Mouse (Mus musculus) liver, embryonic 15.5 days (tissue): ENCODE measurements at regions not wholly inside any gene's neighbourhood (a gene's known extent, or its start where the extent isn't known, plus 50 kb on each side); places are given as distances from the start of the nearest gene placed in this dataset.

Experiments used
- ATAC-seq: fragments of 200-750 bp; cut with Nextera tagmentation; 2 replicates; pipeline ENCODE4 v1.8.0; 2017; ENCODE audit warnings: moderate number of reproducible peaks, mild to moderate bottlenecking, moderate library complexity; ENCODE audit not compliant: insufficient read depth
- H3K27ac ChIP-seq: fragments of 300-500 bp; sonication (generic); replicated peaks from 2 replicates; pipeline ENCODE4 v1.5.1; 2015; ENCODE audit warnings: mild to moderate bottlenecking, inconsistent platforms
- H3K27me3 ChIP-seq: fragments of 300-500 bp; sonication (generic); 2 replicates; pipeline ENCODE4 v1.6.1; 2015; ENCODE audit warnings: mild to moderate bottlenecking, inconsistent platforms
- H3K36me3 ChIP-seq: fragments of 300-500 bp; sonication (generic); replicated peaks from 2 replicates; pipeline ENCODE4 v1.6.1; 2015; ENCODE audit warnings: moderate library complexity, mild to moderate bottlenecking, inconsistent platforms
- H3K4me1 ChIP-seq: fragments of 300-500 bp; sonication (generic); replicated peaks from 2 replicates; pipeline ENCODE4 v1.6.1; 2015; ENCODE audit warnings: inconsistent platforms
- H3K4me2 ChIP-seq: fragments of 300-500 bp; sonication (generic); 2 replicates; pipeline ENCODE4 v1.6.1; 2015; ENCODE audit warnings: moderate library complexity, mild to moderate bottlenecking, inconsistent platforms
- H3K4me3 ChIP-seq: fragments of 300-500 bp; sonication (generic); replicated peaks from 2 replicates; pipeline ENCODE4 v1.5.1; 2015; ENCODE audit warnings: mild to moderate bottlenecking, inconsistent platforms
- H3K9ac ChIP-seq: fragments of 300-500 bp; sonication (generic); 2 replicates; pipeline ENCODE4 v1.6.1; 2015; ENCODE audit warnings: moderate library complexity, mild to moderate bottlenecking, inconsistent platforms
- H3K9me3 ChIP-seq: fragments of 300-500 bp; sonication (generic); replicated peaks from 2 replicates; pipeline ENCODE4 v1.6.1; 2016; ENCODE audit warnings: inconsistent platforms
- WGBS: fragments of 180-500 bp; shearing (Covaris S2); methylation state at CpG from one replicate; pipeline ENCODE4 v1.1.7; 2015; ENCODE audit warnings: mixed read lengths; ENCODE audit not compliant: insufficient replicate concordance; 5-methylcytosine and 5-hydroxymethylcytosine counted together

DNA sequence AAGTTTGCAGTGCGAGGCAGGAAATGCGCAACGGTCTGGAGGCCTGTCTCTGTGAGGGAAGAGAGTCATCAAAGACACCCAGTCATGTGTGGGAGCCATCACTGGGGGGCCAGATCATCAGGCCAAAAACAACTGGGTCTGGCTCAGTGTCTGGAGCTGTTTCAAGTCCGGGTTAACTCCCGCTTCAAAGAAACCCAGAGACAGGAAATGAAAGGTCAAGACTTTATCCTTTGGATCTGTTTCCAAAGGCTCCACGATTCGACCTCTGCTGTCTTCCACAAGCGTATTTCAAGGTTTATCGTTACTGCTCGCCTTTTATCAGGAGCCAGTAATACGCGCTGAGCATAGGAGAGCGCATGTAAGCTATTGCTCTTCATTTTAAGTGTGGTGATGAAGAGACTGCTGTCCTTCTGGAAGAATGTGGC is 325.7 kb downstream of the Adamts20 start:
- Histone ChIP-seq H3K4me2 (no peak overlapping the region), H3K9ac (no peak overlapping the region), H3K4me1 (no peaks in the 10 kb centered on the region), H3K36me3 (no peaks in the 10 kb centered on the region), H3K27me3 (no peaks in the 10 kb centered on the region), H3K4me3 (no peak overlapping the region), H3K27ac (no peak overlapping the region), H3K9me3 (no peaks in the 10 kb centered on the region)
- WGBS = 62% methylated on average over 13 of the region's 13 CpGs
- ATAC-seq = no peak

DNA sequence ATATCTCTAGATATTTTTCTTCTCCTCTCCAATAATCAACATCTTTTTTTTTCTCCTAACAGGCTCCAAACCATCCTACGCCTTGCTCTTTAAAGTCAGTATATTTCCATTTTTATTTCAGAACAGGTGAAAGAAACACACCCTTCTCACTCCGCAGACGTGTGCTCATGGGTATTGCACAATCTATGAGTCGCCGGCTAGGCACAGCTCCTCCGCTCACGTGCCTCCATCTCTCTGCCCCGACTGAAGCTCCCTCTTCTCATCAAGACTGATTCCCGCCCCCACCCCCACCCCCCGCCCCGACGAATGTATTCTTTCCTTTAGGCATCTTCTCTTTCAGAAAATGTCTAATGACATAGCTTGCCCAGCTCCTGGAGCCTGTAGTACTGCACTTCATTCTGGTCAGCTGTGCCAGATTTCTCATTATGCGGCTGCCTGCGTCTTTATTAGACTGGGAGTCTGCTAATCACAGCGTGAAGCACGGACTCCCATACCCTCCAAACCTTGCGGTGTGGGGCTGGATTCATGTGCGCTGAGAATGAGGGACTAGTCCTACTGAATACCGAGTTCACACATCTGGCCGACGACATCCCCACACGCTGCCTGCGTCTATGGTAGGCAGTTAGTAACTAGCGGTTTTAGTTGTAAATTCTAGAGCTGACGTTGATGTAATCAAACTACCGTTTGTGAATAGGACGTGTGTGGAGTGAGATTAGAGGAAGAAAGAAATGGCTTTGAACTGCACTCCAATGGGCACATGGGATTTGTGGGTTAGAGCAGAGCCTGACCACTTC is 327.9 kb downstream of the Adamts20 start:
- Histone ChIP-seq H3K4me1 (no peaks in the 10 kb centered on the region), H3K27me3 (no peaks in the 10 kb centered on the region), H3K36me3 (no peaks in the 10 kb centered on the region), H3K9ac (no peak overlapping the region), H3K27ac (no peak overlapping the region), H3K9me3 (no peaks in the 10 kb centered on the region), H3K4me3 (no peak overlapping the region), H3K4me2 (no peak overlapping the region)
- no peak for ATAC-seq
- 65% methylated on average over 27 of the region's 27 CpGs for WGBS

DNA sequence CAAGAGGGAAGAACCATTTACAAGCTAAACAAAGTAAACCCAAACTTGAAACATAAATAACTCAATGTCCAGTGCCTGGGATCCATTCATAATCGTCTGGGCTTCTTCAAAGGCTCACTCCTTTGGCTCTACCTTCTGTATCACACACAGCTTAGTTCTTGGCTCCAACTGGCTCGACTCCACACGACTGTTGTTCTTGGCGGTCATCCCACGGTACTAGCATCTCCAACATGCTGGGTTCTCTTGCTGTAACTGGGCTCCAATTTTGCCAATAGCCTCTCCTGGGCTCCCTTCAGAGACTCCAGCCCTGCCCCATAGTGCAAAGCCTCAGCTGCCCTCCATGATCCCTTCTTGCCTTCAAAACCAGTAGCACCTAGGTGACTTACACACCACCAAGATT is 352.4 kb downstream of the Adamts20 start:
- 62% methylated on average over 5 of the region's 5 CpGs for WGBS
- Histone ChIP-seq H3K36me3 (no peaks in the 10 kb centered on the region), H3K9ac (no peak overlapping the region), H3K4me1 (no peaks in the 10 kb centered on the region), H3K27ac (no peak overlapping the region), H3K9me3 (no peaks in the 10 kb centered on the region), H3K4me3 (no peak overlapping the region), H3K4me2 (no peak overlapping the region), H3K27me3 (no peaks in the 10 kb centered on the region)
- no peak for ATAC-seq

DNA sequence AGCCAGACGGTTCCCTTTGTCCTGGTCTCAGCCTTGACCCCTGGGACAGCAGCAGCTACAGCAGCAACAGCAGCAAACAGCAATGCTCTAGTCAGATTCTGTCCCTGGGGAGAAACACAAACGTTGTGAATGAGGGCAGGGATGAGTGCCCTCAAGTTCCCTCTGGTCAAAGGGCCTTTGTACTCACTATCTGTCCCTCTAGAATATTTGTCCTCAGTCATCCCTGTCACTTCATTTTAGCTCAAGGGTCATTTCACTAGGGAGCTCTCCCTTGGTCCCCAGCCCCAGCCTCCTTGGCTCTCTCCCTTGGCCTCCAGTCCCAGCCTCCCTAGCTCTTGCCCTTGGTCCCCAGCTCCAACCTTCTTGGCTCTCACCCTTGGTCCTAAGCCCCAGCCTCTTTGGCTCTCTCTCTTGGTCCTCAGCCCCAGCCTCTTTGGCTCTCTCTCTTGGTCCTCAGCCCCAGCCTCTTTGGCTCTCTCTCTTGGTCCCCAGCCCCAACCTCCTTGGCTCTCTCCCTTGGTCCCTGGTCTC is 358.0 kb downstream of the Adamts20 start:
- H3K27ac ChIP-seq = no peak overlapping the region
- 26% methylated on average over 2 of the region's 2 CpGs for WGBS
- no peaks in the 10 kb centered on the region for H3K36me3 ChIP-seq
- H3K4me3 ChIP-seq = no peak overlapping the region
- no peaks in the 10 kb centered on the region for H3K4me1 ChIP-seq
- no peak overlapping the region for H3K9ac ChIP-seq
- no peaks in the 10 kb centered on the region for H3K9me3 ChIP-seq
- no peaks in the 10 kb centered on the region for H3K27me3 ChIP-seq
- H3K4me2 ChIP-seq = no peak overlapping the region
- ATAC-seq = no peak

DNA sequence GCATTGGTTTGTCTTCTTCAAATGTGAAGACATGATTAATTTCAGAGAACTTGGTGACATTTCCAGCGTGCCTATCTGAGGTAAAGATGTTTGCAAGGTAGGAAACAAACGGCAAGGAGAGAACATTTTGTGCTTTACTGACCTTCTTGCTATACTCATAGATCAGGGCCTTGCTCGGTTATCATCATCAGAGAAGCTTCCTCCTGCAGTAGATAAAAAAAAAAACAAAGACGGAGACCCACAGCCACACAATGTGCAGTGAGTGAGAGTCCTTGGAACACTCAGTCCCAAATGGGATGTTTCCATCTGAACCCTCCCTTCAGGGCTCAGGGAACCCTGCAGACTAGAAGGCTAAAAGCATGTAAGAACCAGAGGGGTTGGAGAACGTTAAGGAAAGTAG is 374.6 kb downstream of the Adamts20 start:
- H3K36me3 ChIP-seq = no peaks in the 10 kb centered on the region
- H3K4me1 ChIP-seq = no peaks in the 10 kb centered on the region
- H3K9me3 ChIP-seq = no peaks in the 10 kb centered on the region
- no peak for ATAC-seq
- H3K4me2 ChIP-seq = no peak overlapping the region
- no peak overlapping the region for H3K9ac ChIP-seq
- 43% methylated on average over 5 of the region's 5 CpGs for WGBS
- H3K27ac ChIP-seq = no peak overlapping the region
- H3K27me3 ChIP-seq = no peaks in the 10 kb centered on the region
- no peak overlapping the region for H3K4me3 ChIP-seq

DNA sequence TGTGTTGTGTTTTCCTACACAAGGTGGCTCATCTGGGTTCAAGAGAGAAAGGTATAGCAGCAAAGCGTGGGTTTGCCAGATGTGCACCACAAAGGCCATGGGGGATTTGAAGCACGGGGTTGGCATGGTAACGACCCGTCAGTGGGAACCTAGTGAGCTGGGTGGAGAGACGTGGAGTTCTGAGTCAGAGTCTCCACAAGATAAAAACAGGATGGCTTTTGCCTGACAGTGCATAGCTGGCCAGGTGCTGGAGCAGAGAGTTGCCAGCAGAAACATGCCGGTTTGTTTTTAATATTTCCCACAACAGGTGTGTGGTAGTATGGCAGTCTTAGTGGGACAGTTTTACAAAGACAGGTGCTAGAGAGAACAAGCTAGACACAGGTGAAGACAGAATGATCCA is 375.4 kb downstream of the Adamts20 start:
- no peak overlapping the region for H3K27ac ChIP-seq
- no peaks in the 10 kb centered on the region for H3K4me1 ChIP-seq
- H3K27me3 ChIP-seq = no peaks in the 10 kb centered on the region
- H3K9ac ChIP-seq = no peak overlapping the region
- no peak overlapping the region for H3K4me2 ChIP-seq
- H3K9me3 ChIP-seq = no peaks in the 10 kb centered on the region
- no peak overlapping the region for H3K4me3 ChIP-seq
- no peaks in the 10 kb centered on the region for H3K36me3 ChIP-seq
- ATAC-seq = no peak
- WGBS = 66% methylated on average over 6 of the region's 6 CpGs

DNA sequence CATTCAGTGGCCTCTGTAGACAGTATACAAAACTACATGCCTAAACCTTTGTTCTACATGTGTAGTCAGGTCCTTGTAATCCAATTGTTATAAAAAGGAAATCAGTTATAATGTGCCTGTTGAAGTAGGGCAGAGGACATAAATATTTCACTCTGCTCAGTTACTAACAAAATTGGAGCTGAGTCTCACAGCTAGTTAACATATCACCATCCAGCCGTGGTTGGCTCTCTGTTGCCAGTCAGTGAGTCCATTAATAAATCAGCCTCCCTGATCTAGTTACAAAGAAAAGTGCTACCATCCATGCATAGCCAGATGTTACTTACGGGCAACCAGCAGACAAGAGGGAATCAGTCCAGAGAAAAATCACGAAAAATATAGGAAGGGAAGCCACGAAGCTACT is 382.8 kb downstream of the Adamts20 start:
- WGBS = 65% methylated on average over 4 of the region's 4 CpGs
- H3K27me3 ChIP-seq = no peaks in the 10 kb centered on the region

DNA sequence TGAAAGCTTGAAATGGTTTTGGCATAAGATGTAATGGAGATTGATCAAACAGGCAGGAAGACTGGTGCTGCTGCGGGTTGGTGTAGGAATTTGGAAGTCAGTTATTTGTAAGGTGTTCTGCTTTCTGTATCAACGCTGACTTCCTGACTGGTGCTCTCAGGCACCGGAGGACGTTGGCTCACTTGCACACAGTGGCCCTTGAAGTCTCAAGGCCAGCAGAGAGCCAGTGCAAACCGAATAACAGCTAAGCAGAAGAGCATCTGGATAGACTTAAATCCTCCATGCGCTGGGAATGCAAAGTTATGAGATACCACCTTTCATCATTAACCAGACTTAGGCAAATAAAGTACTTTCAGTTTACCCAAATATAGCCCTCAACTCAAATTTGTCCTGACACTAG is 388.2 kb downstream of the Adamts20 start:
- Histone ChIP-seq H3K9me3 (no peaks in the 10 kb centered on the region; the same call in 1 of the 2 replicates), H3K36me3 (no peaks in the 10 kb centered on the region), H3K4me2 (no peak overlapping the region), H3K27me3 (no peaks in the 10 kb centered on the region), H3K4me1 (no peaks in the 10 kb centered on the region), H3K4me3 (no peak overlapping the region), H3K27ac (no peak overlapping the region), H3K9ac (no peak overlapping the region)
- WGBS = 64% methylated on average over 6 of the region's 6 CpGs
- ATAC-seq = no peak

More for the DNA sequence above, 382.8 kb downstream of the Adamts20 start:
- Histone ChIP-seq H3K4me1 (no peaks in the 10 kb centered on the region), H3K4me3 (no peak overlapping the region), H3K9ac (no peak overlapping the region), H3K36me3 (no peaks in the 10 kb centered on the region), H3K9me3 (no peaks in the 10 kb centered on the region; the same call in 1 of the 2 replicates), H3K4me2 (no peak overlapping the region), H3K27ac (no peak overlapping the region)
- ATAC-seq = no peak

DNA sequence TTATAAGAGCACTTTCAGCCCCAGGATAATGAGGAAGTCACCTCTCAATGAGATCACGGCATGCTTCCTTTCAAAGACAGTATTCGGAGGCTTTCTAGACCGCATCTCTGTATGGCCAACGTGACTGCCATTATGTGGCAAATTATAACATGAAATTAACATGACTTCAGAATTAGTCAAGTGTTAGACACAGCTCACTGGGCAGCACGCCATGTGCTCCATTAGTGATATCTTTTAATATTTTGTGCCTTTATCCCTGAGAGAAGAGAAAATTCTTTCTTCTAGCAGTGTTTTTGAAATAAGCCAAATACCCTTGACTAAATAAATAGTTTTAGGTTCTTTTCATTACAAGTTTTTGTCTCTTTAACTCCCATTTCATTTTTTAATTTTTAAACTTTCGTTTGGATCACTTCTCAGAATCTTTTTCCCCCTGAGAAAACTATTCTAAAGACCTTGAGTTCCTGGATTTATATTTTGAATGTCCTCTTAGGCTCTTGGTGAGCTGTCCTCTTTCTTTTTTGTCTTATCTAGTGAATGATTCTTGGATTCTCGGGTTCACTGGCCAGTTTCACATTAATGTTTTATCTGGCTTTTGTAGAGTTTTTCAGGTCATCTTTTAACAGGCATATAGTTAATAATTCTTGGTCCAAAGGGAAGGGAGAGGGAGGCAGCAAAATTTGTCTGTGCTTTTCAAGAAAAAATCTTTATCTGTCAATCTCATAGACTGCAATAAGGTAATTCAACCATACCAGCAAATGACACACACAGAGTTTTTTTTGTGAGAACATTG is 390.9 kb downstream of the Adamts20 start:
- Histone ChIP-seq H3K9ac (no peak overlapping the region), H3K4me3 (no peak overlapping the region), H3K36me3 (no peaks in the 10 kb centered on the region), H3K4me1 (no peaks in the 10 kb centered on the region), H3K4me2 (no peak overlapping the region), H3K9me3 (no peaks in the 10 kb centered on the region), H3K27me3 (no peaks in the 10 kb centered on the region), H3K27ac (no peak overlapping the region)
- WGBS = 58% methylated on average over 7 of the region's 7 CpGs
- ATAC-seq = no peak

DNA sequence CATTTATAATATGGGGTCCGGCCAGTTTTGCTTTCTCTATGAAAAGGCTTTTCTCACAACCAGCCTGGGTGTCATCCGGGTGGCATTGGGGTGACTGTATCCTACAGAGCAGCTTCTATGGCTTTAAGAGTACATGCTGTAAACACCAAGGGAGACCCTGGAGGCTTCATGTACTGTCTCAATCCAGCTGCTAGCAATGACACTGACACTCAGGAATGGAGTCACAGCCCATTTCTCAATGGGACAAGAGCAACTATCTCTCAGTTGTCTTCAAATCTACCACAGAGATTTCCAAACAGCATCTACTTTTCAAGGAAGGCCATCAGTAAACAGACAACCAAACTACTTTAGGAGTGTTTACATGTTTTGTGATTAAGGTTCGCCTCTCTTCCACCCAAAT is 397.5 kb downstream of the Adamts20 start:
- H3K4me3 ChIP-seq = no peak overlapping the region
- H3K27ac ChIP-seq = no peak overlapping the region
- H3K4me1 ChIP-seq = no peaks in the 10 kb centered on the region
- H3K9ac ChIP-seq = no peak overlapping the region
- H3K4me2 ChIP-seq = no peak overlapping the region
- no peaks in the 10 kb centered on the region for H3K9me3 ChIP-seq
- H3K27me3 ChIP-seq = no peaks in the 10 kb centered on the region
- 60% methylated on average over 3 of the region's 3 CpGs for WGBS
- no peak for ATAC-seq
- H3K36me3 ChIP-seq = no peaks in the 10 kb centered on the region

DNA sequence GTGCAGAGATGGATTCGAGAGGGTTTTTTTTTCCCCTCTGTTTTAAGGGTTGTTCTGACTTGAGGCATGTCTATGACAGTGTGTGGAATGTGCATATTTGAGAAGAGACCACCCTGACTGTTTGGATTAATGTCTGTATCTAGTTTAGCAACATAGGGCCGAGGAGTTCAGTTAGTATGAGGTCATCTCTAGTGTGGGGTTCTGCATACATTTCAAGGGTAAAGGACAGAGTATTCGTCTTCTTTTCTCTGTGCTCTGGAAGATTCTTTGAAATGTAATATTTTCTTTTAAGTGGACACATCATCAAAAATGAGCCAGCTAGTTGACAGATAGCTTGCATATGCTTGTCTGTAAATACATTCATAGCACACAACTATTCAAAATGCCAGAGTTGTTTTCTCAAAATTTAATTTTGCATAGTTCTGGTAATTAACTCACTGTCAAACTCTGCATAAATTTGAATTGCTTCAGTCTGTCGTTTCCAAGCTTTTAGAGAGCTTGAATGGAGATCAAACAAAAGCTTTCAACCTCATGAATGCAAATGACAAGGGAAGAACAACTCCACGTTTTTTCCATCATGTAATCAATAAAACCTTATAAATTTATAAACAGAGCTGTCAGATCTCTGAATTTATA is 415.5 kb downstream of the Adamts20 start:
- Histone ChIP-seq H3K9ac (no peak overlapping the region), H3K4me2 (no peak overlapping the region), H3K36me3 (no peaks in the 10 kb centered on the region), H3K27me3 (no peaks in the 10 kb centered on the region), H3K4me3 (no peak overlapping the region), H3K27ac (no peak overlapping the region), H3K9me3 (no peaks in the 10 kb centered on the region), H3K4me1 (no peaks in the 10 kb centered on the region)
- ATAC-seq = no peak
- 46% methylated on average over 5 of the region's 5 CpGs for whole genome bisulfite sequencing
